Mouse (Mus musculus) limb, embryonic 14.5 days (tissue): Measurements from ENCODE around the gene Col19a1. TPM values are rescaled to one million over a fixed set of nuclear protein-coding genes. Genes with fewer than 3 reads are reported as not detected.

ENCODE experiments used
- ATAC-seq: fragments of 200-750 bp; cut with Nextera tagmentation; 2 replicates; pipeline ENCODE4 v1.8.0; 2017; ENCODE audit warnings: low read depth, moderate number of reproducible peaks, moderate TSS enrichment; ENCODE audit not compliant: low FRiP score
- DNase-seq: peaks from one replicate; pipeline ENCODE4 v3.0.0-alpha.2; 2015; ENCODE audit warnings: low spot score
- H3K27ac ChIP-seq: fragments of 300-500 bp; sonication (generic); replicated peaks from 2 replicates; pipeline ENCODE4 v1.5.1; 2014; ENCODE audit warnings: low read depth, mild to moderate bottlenecking, low read length, moderate library complexity, mixed read lengths
- H3K27me3 ChIP-seq: fragments of 300-500 bp; sonication (generic); 2 replicates; pipeline ENCODE4 v1.6.1; 2014; ENCODE audit warnings: low read length, mixed read lengths; ENCODE audit not compliant: control insufficient read depth, insufficient read depth
- H3K36me3 ChIP-seq: fragments of 300-500 bp; sonication (generic); 2 replicates; pipeline ENCODE4 v1.6.1; 2014; ENCODE audit warnings: mild to moderate bottlenecking, low read length, moderate library complexity, mixed read lengths; ENCODE audit not compliant: control insufficient read depth, insufficient read depth
- H3K4me1 ChIP-seq: fragments of 300-500 bp; sonication (generic); 2 replicates; pipeline ENCODE4 v1.6.1; 2014; ENCODE audit warnings: antibody characterized with exemption, low read length, mixed read lengths; ENCODE audit not compliant: control insufficient read depth, insufficient read depth
- H3K4me2 ChIP-seq: fragments of 300-500 bp; sonication (generic); replicated peaks from 2 replicates; pipeline ENCODE4 v1.6.1; 2014; ENCODE audit warnings: low read depth, mild to moderate bottlenecking, low read length, moderate library complexity; ENCODE audit not compliant: severe bottlenecking
- H3K4me3 ChIP-seq: fragments of 300-500 bp; sonication (generic); replicated peaks from 2 replicates; pipeline ENCODE4 v1.5.1; 2014; ENCODE audit warnings: low read length
- H3K9ac ChIP-seq: fragments of 300-500 bp; sonication (generic); 2 replicates; pipeline ENCODE4 v1.6.1; 2014; ENCODE audit warnings: mild to moderate bottlenecking, low read depth, low read length, moderate library complexity; ENCODE audit not compliant: severe bottlenecking
- H3K9me3 ChIP-seq: fragments of 300-500 bp; sonication (generic); 2 replicates; pipeline ENCODE4 v1.6.1; 2016; ENCODE audit warnings: low read length; ENCODE audit not compliant: control insufficient read depth
- POLR2A ChIP-seq: fragments of 200-500 bp; IDR thresholded peaks from 2 replicates; pipeline ENCODE4 v1.8.0; 2012; ENCODE audit warnings: inconsistent platforms, mild to moderate bottlenecking, moderate library complexity, borderline replicate concordance; ENCODE audit not compliant: insufficient read depth, insufficient read length; ENCODE audit errors: extremely low read depth
- WGBS: fragments of 180-500 bp; shearing (Covaris S2); extraction: QIAGEN DNeasy Blood & Tissue Kit; methylation state at CpG from one replicate; pipeline ENCODE4 v1.1.7; 2014; 5-methylcytosine and 5-hydroxymethylcytosine counted together
- polyA plus RNA-seq, 2 experiments: library from polyadenylated mRNA; depleted of rRNA in 1 of 2; stranded (reverse) in 1 of 2; unstranded in 1 of 2; fragments of >200 nt; fragmentation: Nextera tagmentation in 1 of 2; extraction: Ambion mirVana in 1 of 2; gene quantifications; 2 replicates each; pipeline versions ENCODE4 v1.2.1 to v1.2.3; 2012 to 2014

Gene Col19a1
- polyA plus RNA-seq, 2 experiments = 0.98 to 4.2 TPM

GRCm38 (mm10) chr1:24286360-24286759 lies 300.9 kb downstream of the Col19a1 start:
- H3K4me2 ChIP-seq = no peak overlapping the region
- WGBS = 5% methylated on average over 6 of the region's 6 CpGs
- H3K27me3 ChIP-seq = no peaks in the 10 kb centered on the region
- H3K9me3 ChIP-seq = no peaks in the 10 kb centered on the region
- no peak for TF ChIP-seq POLR2A
- peak; percentile 63 for ATAC-seq
- peaks cover 5% of the 10 kb centered on the region; the same call in 1 of the 2 replicates for H3K4me1 ChIP-seq
- H3K27ac ChIP-seq = no peak overlapping the region
- H3K36me3 ChIP-seq = no peaks in the 10 kb centered on the region
- DNase-seq = peak; percentile 50
- H3K4me3 ChIP-seq = no peak overlapping the region
- H3K9ac ChIP-seq = no peak overlapping the region

- no peaks in the 10 kb centered on the region for H3K9me3 ChIP-seq
- no peak for ATAC-seq
- no peak overlapping the region for H3K27ac ChIP-seq
- DNase-seq = no peak
- H3K27me3 ChIP-seq = no peaks in the 10 kb centered on the region
- no peak for TF ChIP-seq POLR2A
- 74% methylated on average over 3 of the region's 3 CpGs for WGBS
- H3K9ac ChIP-seq = no peak overlapping the region
- no peaks in the 10 kb centered on the region for H3K36me3 ChIP-seq
- H3K4me2 ChIP-seq = no peak overlapping the region
- H3K4me1 ChIP-seq = no peaks in the 10 kb centered on the region
- no peak overlapping the region for H3K4me3 ChIP-seq
Measured at GRCm38 (mm10) chr1:24267022-24267421, 320.2 kb downstream of the Col19a1 start.

- TF ChIP-seq POLR2A = no peak
- Histone ChIP-seq H3K9me3 (no peaks in the 10 kb centered on the region), H3K27ac (no peak overlapping the region), H3K4me2 (no peak overlapping the region), H3K4me1 (peaks cover 3% of the 10 kb centered on the region; the same call in 1 of the 2 replicates), H3K27me3 (no peaks in the 10 kb centered on the region), H3K4me3 (no peak overlapping the region), H3K36me3 (no peaks in the 10 kb centered on the region), H3K9ac (no peak overlapping the region)
- DNase-seq (no peak), ATAC-seq (no peak)
Measured at GRCm38 (mm10) chr1:24261181-24261580, 326.1 kb downstream of the Col19a1 start.

GRCm38 (mm10) chr1:24259419-24259818 lies 327.9 kb downstream of the Col19a1 start:
- H3K9ac ChIP-seq = no peak overlapping the region

GRCm38 (mm10) chr1:24257961-24258360 lies 329.3 kb downstream of the Col19a1 start:
- ATAC-seq (no peak), DNase-seq (no peak)
- peaks cover 3% of the 10 kb centered on the region; the same call in 1 of the 2 replicates for H3K4me1 ChIP-seq
- no peaks in the 10 kb centered on the region for H3K9me3 ChIP-seq
- no peaks in the 10 kb centered on the region for H3K27me3 ChIP-seq
- TF ChIP-seq POLR2A = no peak
- H3K4me3 ChIP-seq = no peak overlapping the region
- H3K9ac ChIP-seq = no peak overlapping the region
- H3K36me3 ChIP-seq = no peaks in the 10 kb centered on the region
- no peak overlapping the region for H3K27ac ChIP-seq
- 56% methylated on average over 5 of the region's 5 CpGs for WGBS
- no peak overlapping the region for H3K4me2 ChIP-seq

More at GRCm38 (mm10) chr1:24259419-24259818, 327.9 kb downstream of the Col19a1 start:
- no peak overlapping the region for H3K4me2 ChIP-seq
- TF ChIP-seq POLR2A = no peak
- H3K27me3 ChIP-seq = no peaks in the 10 kb centered on the region
- H3K9me3 ChIP-seq = no peaks in the 10 kb centered on the region
- no peak overlapping the region for H3K27ac ChIP-seq
- ATAC-seq = no peak
- H3K4me3 ChIP-seq = no peak overlapping the region
- no peak for DNase-seq
- H3K36me3 ChIP-seq = no peaks in the 10 kb centered on the region
- 20% methylated on average over 6 of the region's 6 CpGs for WGBS
- H3K4me1 ChIP-seq = peaks cover 3% of the 10 kb centered on the region; the same call in 1 of the 2 replicates

GRCm38 (mm10) chr1:24249105-24249664 lies 338.1 kb downstream of the Col19a1 start:
- Histone ChIP-seq H3K9me3 (no peaks in the 10 kb centered on the region), H3K27ac (no peak overlapping the region), H3K4me3 (no peak overlapping the region), H3K9ac (no peak overlapping the region), H3K4me2 (no peak overlapping the region), H3K27me3 (no peaks in the 10 kb centered on the region), H3K4me1 (no peaks in the 10 kb centered on the region), H3K36me3 (0 out of 2 replicates have a peak, but pooled peaks cover 3% of the 10 kb centered on the region)
- no peak for TF ChIP-seq POLR2A
- WGBS = 49% methylated on average over 3 of the region's 3 CpGs
- ATAC-seq (peak; percentile 60; the same call in 1 of the 2 replicates), DNase-seq (peak; percentile 46)
